Mouse (Mus musculus): ENCODE measurements around the gene Mtch1.

GRCm38 (mm10) chr17:29339170-29339768 lies 8.5 kb downstream of the Mtch1 start:
- TF ChIP-seq CTCF (IDR thresholded peaks at IDR 0.05; ENCODE audit: low read depth) (no peak), EP300 (optimal IDR thresholded peaks at IDR 0.05) (no peak)

All from stomach, postnatal 0 days (tissue).